Mouse (Mus musculus) ovary, adult 18-20 months (tissue): ENCODE data around the gene Fth1.

Source experiments
- DNase-seq: peaks from one replicate; pipeline ENCODE4 v3.0.0; 2022; ENCODE audit warnings: low spot score, mixed read lengths

Gene Fth1

GRCm38 (mm10) chr19:9992011-9992958 lies 11.9 kb downstream of the Fth1 start:
- no peak for DNase-seq

- DNase-seq: peak; percentile 76
Measured at GRCm38 (mm10) chr19:9993036-9993656, 12.7 kb downstream of the Fth1 start.

GRCm38 (mm10) chr19:9997204-9998062 lies 17.0 kb downstream of the Fth1 start:
- DNase-seq: no peak

GRCm38 (mm10) chr19:9998063-9998416 lies 17.6 kb downstream of the Fth1 start:
- no peak for DNase-seq

- no peak for DNase-seq
Measured at GRCm38 (mm10) chr19:9998736-9999486, 18.5 kb downstream of the Fth1 start.

- no peak for DNase-seq
Measured at GRCm38 (mm10) chr19:10000330-10000729, 19.9 kb downstream of the Fth1 start.

GRCm38 (mm10) chr19:10001206-10001969 lies 21.0 kb downstream of the Fth1 start, which contains the start of the genes Best1 and Rab3il1:
Gene Best1 (minus strand): TSS chr19:10001633.
Gene Rab3il1 (plus strand): TSS chr19:10001669.
- no peak for DNase-seq

GRCm38 (mm10) chr19:10003696-10004095 lies 23.3 kb downstream of the Fth1 start:
- no peak for DNase-seq

- no peak for DNase-seq
Measured at GRCm38 (mm10) chr19:10011408-10011807, 31.0 kb downstream of the Fth1 start.

- no peak for DNase-seq
Measured at GRCm38 (mm10) chr19:10012827-10013278, 32.5 kb downstream of the Fth1 start.

GRCm38 (mm10) chr19:10013348-10013747 lies 33.0 kb downstream of the Fth1 start:
- no peak for DNase-seq

GRCm38 (mm10) chr19:10013913-10014312 lies 33.5 kb downstream of the Fth1 start:
- DNase-seq: no peak

GRCm38 (mm10) chr19:10014824-10015223 lies 34.4 kb downstream of the Fth1 start:
- no peak for DNase-seq

- no peak for DNase-seq
Measured at GRCm38 (mm10) chr19:10015442-10015841, 35.0 kb downstream of the Fth1 start.

- DNase-seq: no peak
Measured at GRCm38 (mm10) chr19:10016151-10016550, 35.8 kb downstream of the Fth1 start.

GRCm38 (mm10) chr19:10017637-10018526 lies 37.5 kb downstream of the Fth1 start:
- peak; percentile 87 for DNase-seq

- no peak for DNase-seq
Measured at GRCm38 (mm10) chr19:10018527-10018818, 38.1 kb downstream of the Fth1 start.

- DNase-seq: no peak
Measured at GRCm38 (mm10) chr19:10019214-10019760, 38.9 kb downstream of the Fth1 start.

GRCm38 (mm10) chr19:10021981-10022380 lies 41.6 kb downstream of the Fth1 start:
- no peak for DNase-seq
